Mouse (Mus musculus): Measurements from ENCODE around the gene Kif26b.

DNA sequence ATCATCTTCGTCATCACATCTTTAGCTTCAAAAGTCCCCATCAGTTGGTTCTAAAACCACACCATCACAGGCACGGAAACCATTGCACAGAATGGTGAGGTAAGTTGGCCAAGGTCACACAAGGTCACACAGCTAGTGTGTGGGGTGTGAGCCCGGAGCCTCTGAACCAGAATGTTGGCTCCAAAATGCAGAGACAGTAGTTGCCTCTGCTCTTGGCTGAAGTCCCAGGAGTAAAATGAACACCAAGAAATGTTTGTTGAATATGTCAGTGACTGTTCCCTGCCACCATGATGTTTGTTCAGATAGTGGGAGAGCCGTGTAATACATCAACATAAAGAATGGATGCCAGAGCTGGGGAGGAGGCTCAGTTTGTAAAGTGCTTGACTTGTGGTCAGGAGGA lies 193.9 kb downstream of the Kif26b start:
- TF ChIP-seq POLR2A (IDR thresholded peaks at IDR 0.05; ENCODE audit: low read depth, low read length) (no peak), CTCF (IDR thresholded peaks at IDR 0.05; ENCODE audit: extremely low read depth, insufficient read length, insufficient replicate concordance, low read depth, low read length) (no peak)
